Mouse (Mus musculus): Measurements from ENCODE around the gene Rmdn3. TPM values are rescaled to one million over a fixed set of nuclear protein-coding genes. Genes with fewer than 3 reads are reported as not detected.

The Rmdn3 gene
- polyA plus RNA-seq, 1 experiment from 2014 or later, result 75.7 TPM

DNA sequence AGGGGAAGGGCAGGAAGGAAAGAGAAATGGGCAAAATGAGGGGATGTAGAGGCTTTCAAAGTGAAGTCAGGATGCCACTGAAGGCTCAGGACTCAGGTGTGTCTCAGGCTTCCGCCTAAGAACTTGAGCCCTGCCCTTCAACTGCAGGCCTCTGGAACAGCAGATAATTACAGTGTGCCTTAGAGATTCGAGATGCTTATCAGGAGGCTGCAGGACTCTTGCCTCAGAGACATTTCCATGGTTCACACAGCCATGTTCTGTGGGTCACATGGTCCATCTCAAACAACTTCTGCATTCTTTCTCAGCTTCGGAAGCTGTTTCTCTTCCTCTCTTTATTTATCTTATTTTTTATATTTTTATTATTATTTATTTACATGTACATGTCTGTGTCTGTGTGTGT lies 6.3 kb upstream of the Rmdn3 start:
- no peak overlapping the region for H3K27ac ChIP-seq (ENCODE audit: low read depth, low read length)
- no peak overlapping the region for H3K4me3 ChIP-seq (ENCODE audit: low read depth, low read length)
- H3K36me3 ChIP-seq (ENCODE audit: control insufficient read depth, insufficient read depth, low read length), result no peaks in the 10 kb centered on the region
- ATAC-seq (replicated peaks; ENCODE audit: low FRiP score) (peak; percentile 42), DNase-seq (ENCODE audit: low spot score) (no peak)
- WGBS, result 43% methylated on average over 3 of the region's 3 CpGs
- no peak overlapping the region for H3K4me2 ChIP-seq
- H3K9ac ChIP-seq (ENCODE audit: low read depth, low read length), result no peak overlapping the region
- H3K27me3 ChIP-seq (replicated peaks; ENCODE audit: control insufficient read depth, insufficient read depth, low read length), result peaks cover 24% of the 10 kb centered on the region
- H3K4me1 ChIP-seq (replicated peaks; ENCODE audit: control insufficient read depth, insufficient read depth, low read length), result peaks cover 13% of the 10 kb centered on the region
- H3K9me3 ChIP-seq (ENCODE audit: control insufficient read depth, low read length), result peaks cover 3% of the 10 kb centered on the region; the same call in 1 of the 2 replicates

DNA sequence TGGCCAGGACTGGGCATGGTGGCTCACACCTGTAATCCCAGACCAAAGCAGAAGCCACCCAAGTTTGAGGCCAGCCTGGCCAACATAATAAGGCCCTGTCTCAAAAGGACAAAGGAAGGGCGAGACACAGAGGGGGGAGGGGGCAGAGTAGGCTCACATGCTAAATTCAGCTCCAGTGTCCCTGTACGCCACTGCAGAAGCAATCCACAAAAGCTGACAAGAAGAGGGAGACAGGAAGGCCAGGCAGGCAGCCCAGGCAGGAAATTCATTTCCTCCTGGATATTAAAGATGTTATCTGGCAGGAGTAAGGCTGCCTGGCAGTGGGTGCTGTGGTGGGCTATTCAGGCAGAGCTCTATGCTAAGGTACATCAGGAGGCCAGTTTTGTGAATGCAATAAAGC lies 4.4 kb upstream of the Rmdn3 start:
- Histone ChIP-seq H3K9ac (ENCODE audit: low read depth, low read length) (no peak overlapping the region), H3K36me3 (ENCODE audit: control insufficient read depth, insufficient read depth, low read length) (no peaks in the 10 kb centered on the region), H3K4me3 (ENCODE audit: low read depth, low read length) (no peak overlapping the region), H3K4me2 (no peak overlapping the region), H3K27ac (ENCODE audit: low read depth, low read length) (no peak overlapping the region), H3K27me3 (replicated peaks; ENCODE audit: control insufficient read depth, insufficient read depth, low read length) (peaks cover 11% of the 10 kb centered on the region), H3K4me1 (replicated peaks; ENCODE audit: control insufficient read depth, insufficient read depth, low read length) (peaks cover 10% of the 10 kb centered on the region), H3K9me3 (ENCODE audit: control insufficient read depth, low read length) (peaks cover 3% of the 10 kb centered on the region; the same call in 1 of the 2 replicates)
- ATAC-seq (replicated peaks; ENCODE audit: low FRiP score) (no peak), DNase-seq (ENCODE audit: low spot score) (no peak)
- WGBS, result 49% methylated on average over 2 of the region's 2 CpGs

DNA sequence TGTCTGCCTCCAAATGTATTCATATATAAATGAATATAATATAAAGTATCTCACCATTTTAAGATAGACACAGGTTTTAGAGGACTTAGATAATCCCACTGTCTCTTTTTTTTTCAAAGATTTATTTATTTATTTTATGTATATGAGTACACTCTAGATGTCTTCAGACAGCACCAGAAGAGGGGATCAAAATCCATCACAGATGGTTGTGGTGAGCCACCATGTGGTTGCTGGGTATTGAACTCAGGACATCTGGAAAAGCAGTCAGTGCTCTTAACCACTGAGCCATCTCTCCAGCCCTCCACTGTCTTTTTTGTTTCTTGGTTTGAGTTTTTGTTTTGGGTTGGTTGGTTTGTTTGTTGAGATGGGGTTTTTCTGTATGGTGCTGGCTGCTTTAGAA lies 1.0 kb upstream of the Rmdn3 start:
- Histone ChIP-seq H3K36me3 (ENCODE audit: control insufficient read depth, insufficient read depth, low read length) (peaks cover 13% of the 10 kb centered on the region), H3K27ac (ENCODE audit: low read depth, low read length) (no peak overlapping the region), H3K4me2 (peak overlapping the region; percentile 73; the same call in 1 of the 2 replicates), H3K27me3 (replicated peaks; ENCODE audit: control insufficient read depth, insufficient read depth, low read length) (no peaks in the 10 kb centered on the region), H3K9me3 (ENCODE audit: control insufficient read depth, low read length) (no peaks in the 10 kb centered on the region), H3K9ac (ENCODE audit: low read depth, low read length) (no peak overlapping the region), H3K4me1 (replicated peaks; ENCODE audit: control insufficient read depth, insufficient read depth, low read length) (peaks cover 23% of the 10 kb centered on the region), H3K4me3 (ENCODE audit: low read depth, low read length) (no peak overlapping the region)
- ATAC-seq (replicated peaks; ENCODE audit: low FRiP score), result no peak
- no peak for DNase-seq (ENCODE audit: low spot score)

DNA sequence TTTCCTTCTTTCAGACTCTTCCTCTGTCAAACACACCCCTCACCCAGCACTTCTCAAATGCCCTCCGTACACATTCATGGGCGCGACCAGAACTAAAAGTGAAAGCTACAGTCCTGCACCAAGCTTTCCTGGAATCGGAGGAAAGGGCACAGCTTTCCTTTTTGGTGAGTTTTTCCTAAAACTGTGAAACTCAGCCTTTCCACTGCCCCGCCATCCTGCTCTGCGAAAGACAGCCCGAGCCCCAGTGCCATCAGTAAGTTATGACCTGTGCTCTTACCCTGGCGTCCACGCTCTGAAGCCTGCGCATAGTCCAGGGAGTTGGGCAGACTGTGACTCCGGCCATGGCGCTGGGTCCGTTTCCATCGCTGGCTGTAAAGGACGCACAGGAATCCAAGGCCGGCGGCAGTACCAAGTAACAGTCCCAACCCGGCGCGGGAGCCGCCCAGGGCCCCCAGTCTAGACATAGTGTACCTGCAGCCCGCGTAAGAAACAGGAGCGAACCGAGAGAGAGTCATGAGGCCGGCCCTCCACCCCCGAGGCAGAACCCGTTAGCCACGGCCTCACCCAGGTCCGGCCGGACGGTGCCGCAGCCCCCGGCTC lies 653 bp downstream of the Rmdn3 start:
- Histone ChIP-seq H3K27me3 (replicated peaks; ENCODE audit: control insufficient read depth, insufficient read depth, low read length) (no peaks in the 10 kb centered on the region), H3K4me2 (peak overlapping the region; percentile 73), H3K4me1 (replicated peaks; ENCODE audit: control insufficient read depth, insufficient read depth, low read length) (peaks cover 23% of the 10 kb centered on the region), H3K36me3 (ENCODE audit: control insufficient read depth, insufficient read depth, low read length) (peaks cover 18% of the 10 kb centered on the region), H3K4me3 (ENCODE audit: low read depth, low read length) (peak overlapping the region; percentile 94), H3K9ac (ENCODE audit: low read depth, low read length) (peak overlapping the region; percentile 91), H3K27ac (ENCODE audit: low read depth, low read length) (peak overlapping the region; percentile 94), H3K9me3 (ENCODE audit: control insufficient read depth, low read length) (no peaks in the 10 kb centered on the region)
- WGBS, result 3% methylated on average over 34 of the region's 34 CpGs
- DNase-seq (ENCODE audit: low spot score) (no peak), ATAC-seq (replicated peaks; ENCODE audit: low FRiP score) (peak; percentile 34)

DNA sequence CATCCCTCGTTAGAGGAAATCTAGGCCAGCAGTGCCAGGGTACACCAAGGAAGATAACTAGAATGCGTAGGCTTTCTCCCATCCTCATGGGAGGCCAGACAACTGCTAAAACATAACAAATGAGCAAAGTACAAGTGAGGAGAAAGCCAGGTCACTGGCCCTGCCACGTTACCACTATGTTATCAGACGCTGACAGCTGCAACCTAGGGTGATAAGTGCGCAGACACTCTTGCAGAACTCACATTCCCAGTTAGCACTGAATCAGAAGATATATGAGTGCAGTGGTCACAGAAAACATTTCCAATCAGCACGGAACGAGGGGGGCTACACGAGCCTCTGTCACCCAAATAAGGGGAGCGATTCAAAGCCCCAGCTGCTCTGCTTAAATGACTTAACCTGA lies 1.4 kb downstream of the Rmdn3 start:
- Histone ChIP-seq H3K9me3 (ENCODE audit: control insufficient read depth, low read length) (no peaks in the 10 kb centered on the region), H3K4me2 (peak overlapping the region; percentile 73), H3K4me1 (replicated peaks; ENCODE audit: control insufficient read depth, insufficient read depth, low read length) (peaks cover 23% of the 10 kb centered on the region), H3K4me3 (ENCODE audit: low read depth, low read length) (peak overlapping the region; percentile 94), H3K27ac (ENCODE audit: low read depth, low read length) (peak overlapping the region; percentile 94), H3K27me3 (replicated peaks; ENCODE audit: control insufficient read depth, insufficient read depth, low read length) (no peaks in the 10 kb centered on the region), H3K36me3 (ENCODE audit: control insufficient read depth, insufficient read depth, low read length) (peaks cover 25% of the 10 kb centered on the region), H3K9ac (ENCODE audit: low read depth, low read length) (peak overlapping the region; percentile 91)
- WGBS, result 22% methylated on average over 9 of the region's 9 CpGs
- DNase-seq (ENCODE audit: low spot score) (peak; percentile 67), ATAC-seq (replicated peaks; ENCODE audit: low FRiP score) (peak; percentile 91)

DNA sequence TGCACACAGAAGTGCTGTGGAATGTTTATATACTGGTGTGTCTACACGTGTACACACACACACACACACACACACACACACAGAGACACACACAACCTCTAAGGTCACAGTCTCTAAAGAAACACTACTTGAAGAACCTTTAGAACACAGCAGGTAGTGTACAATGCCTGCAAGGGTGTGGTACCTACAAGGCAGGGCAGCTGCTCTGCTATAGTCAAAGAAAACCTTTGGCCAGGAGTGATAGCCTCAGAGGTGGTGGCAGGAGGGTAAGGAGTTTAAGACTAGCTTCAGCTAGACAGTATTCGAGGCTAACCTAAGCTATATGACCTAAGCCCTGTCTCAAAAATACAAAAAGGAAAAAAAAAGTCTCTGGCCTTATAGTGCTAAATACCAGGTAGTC lies 2.2 kb downstream of the Rmdn3 start:
- peak overlapping the region; percentile 13 for H3K9ac ChIP-seq (ENCODE audit: low read depth, low read length)
- H3K27me3 ChIP-seq (replicated peaks; ENCODE audit: control insufficient read depth, insufficient read depth, low read length), result no peaks in the 10 kb centered on the region
- WGBS, result 71% methylated on average over 2 of the region's 2 CpGs
- ATAC-seq (replicated peaks; ENCODE audit: low FRiP score) (peak; percentile 48), DNase-seq (ENCODE audit: low spot score) (no peak)
- peaks cover 23% of the 10 kb centered on the region for H3K4me1 ChIP-seq (replicated peaks; ENCODE audit: control insufficient read depth, insufficient read depth, low read length)
- H3K27ac ChIP-seq (ENCODE audit: low read depth, low read length), result peak overlapping the region; percentile 94
- no peaks in the 10 kb centered on the region for H3K9me3 ChIP-seq (ENCODE audit: control insufficient read depth, low read length)
- H3K4me3 ChIP-seq (ENCODE audit: low read depth, low read length), result peak overlapping the region; percentile 94
- H3K4me2 ChIP-seq, result peak overlapping the region; percentile 73
- H3K36me3 ChIP-seq (ENCODE audit: control insufficient read depth, insufficient read depth, low read length), result peaks cover 29% of the 10 kb centered on the region

DNA sequence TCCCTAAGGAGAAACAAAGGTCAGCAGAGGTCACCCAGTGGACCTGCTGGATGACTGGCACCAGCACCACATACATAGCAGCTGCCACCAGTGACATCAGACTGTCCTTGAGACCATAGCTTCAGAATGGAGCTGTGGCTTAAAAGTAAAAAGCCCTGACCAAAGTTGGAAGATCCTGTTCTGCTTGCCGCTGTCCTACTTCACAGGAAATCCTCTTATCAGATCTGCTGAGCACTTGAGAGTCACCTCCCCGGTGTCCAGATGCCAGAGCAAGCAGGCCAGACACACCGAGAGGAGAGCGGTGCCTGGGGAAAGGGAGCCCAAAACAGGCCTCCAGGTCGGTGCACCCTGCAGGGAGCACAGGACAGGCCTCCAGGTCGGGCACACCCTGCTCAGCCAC lies 4.6 kb downstream of the Rmdn3 start:
- H3K4me3 ChIP-seq (ENCODE audit: low read depth, low read length), result no peak overlapping the region
- no peak for ATAC-seq (replicated peaks; ENCODE audit: low FRiP score)
- H3K4me1 ChIP-seq (replicated peaks; ENCODE audit: control insufficient read depth, insufficient read depth, low read length), result peaks cover 20% of the 10 kb centered on the region
- no peaks in the 10 kb centered on the region for H3K9me3 ChIP-seq (ENCODE audit: control insufficient read depth, low read length)
- no peak overlapping the region for H3K9ac ChIP-seq (ENCODE audit: low read depth, low read length)
- no peaks in the 10 kb centered on the region for H3K27me3 ChIP-seq (replicated peaks; ENCODE audit: control insufficient read depth, insufficient read depth, low read length)
- WGBS, result 62% methylated on average over 6 of the region's 6 CpGs
- DNase-seq (ENCODE audit: low spot score), result no peak
- H3K36me3 ChIP-seq (ENCODE audit: control insufficient read depth, insufficient read depth, low read length), result peaks cover 48% of the 10 kb centered on the region
- H3K27ac ChIP-seq (ENCODE audit: low read depth, low read length), result no peak overlapping the region
- H3K4me2 ChIP-seq, result no peak overlapping the region

DNA sequence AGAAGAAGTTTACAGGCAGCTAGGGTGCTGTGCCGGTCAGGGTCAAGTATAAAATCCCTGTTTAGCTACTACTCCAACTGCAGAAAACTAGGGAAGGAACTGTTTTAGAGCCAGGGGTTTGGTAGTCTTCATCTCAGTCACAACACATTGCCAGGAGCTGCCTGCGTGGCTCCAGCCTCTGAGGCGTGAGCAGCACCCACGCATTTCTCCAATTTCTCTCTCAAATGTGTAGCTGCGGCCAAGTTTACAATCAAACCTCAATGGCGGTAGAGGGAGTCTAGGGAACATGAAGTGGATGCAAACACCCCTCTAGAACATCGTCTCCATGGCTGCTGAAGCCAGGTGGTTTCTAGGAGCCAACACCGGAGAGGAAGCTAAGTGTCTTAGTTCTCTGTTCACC lies 9.1 kb downstream of the Rmdn3 start:
- no peak overlapping the region for H3K27ac ChIP-seq (ENCODE audit: low read depth, low read length)
- WGBS, result 93% methylated on average over 8 of the region's 8 CpGs
- peaks cover 65% of the 10 kb centered on the region for H3K36me3 ChIP-seq (ENCODE audit: control insufficient read depth, insufficient read depth, low read length)

DNA sequence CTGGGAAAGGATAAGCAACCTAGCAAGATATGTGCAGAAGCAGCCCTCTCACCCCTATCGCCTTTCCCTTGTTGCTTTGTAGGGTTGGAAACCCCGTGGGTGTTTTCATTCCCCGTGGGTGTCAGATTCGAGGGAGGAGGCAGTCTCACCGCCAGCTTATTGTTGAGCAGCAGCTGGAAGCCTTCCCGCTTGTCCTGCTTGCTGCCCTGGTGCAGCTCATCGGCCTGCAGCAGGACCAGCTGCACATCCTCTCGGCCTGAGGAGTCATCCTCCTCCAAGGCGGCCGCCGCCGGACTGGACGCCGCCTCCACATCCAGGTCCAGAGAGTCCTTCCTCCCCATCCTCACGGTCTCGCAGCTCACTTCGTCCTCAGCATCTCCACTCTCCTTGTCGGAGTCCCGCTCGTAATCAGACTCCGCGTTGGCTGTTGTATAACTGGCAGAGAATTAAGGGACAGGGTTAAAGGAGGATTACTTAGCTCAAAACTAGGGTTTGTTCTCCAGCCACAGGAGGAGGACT lies 9.6 kb downstream of the Rmdn3 start:
- Histone ChIP-seq H3K9me3 (ENCODE audit: control insufficient read depth, low read length) (0 out of 2 replicates have a peak, but pooled peaks cover 3% of the 10 kb centered on the region), H3K27ac (ENCODE audit: low read depth, low read length) (no peak overlapping the region), H3K27me3 (replicated peaks; ENCODE audit: control insufficient read depth, insufficient read depth, low read length) (no peaks in the 10 kb centered on the region), H3K36me3 (ENCODE audit: control insufficient read depth, insufficient read depth, low read length) (peaks cover 70% of the 10 kb centered on the region), H3K4me2 (no peak overlapping the region), H3K4me3 (ENCODE audit: low read depth, low read length) (no peak overlapping the region), H3K9ac (ENCODE audit: low read depth, low read length) (no peak overlapping the region), H3K4me1 (replicated peaks; ENCODE audit: control insufficient read depth, insufficient read depth, low read length) (0 out of 2 replicates have a peak, but pooled peaks cover 2% of the 10 kb centered on the region)
- no peak for DNase-seq (ENCODE audit: low spot score)
- WGBS, result 91% methylated on average over 22 of the region's 22 CpGs
- ATAC-seq (replicated peaks; ENCODE audit: low FRiP score), result no peak

More for the DNA sequence above, 9.1 kb downstream of the Rmdn3 start:
- H3K4me2 ChIP-seq, result no peak overlapping the region
- 0 out of 2 replicates have a peak, but pooled peaks cover 2% of the 10 kb centered on the region for H3K4me1 ChIP-seq (replicated peaks; ENCODE audit: control insufficient read depth, insufficient read depth, low read length)
- H3K9ac ChIP-seq (ENCODE audit: low read depth, low read length), result no peak overlapping the region
- no peak for ATAC-seq (replicated peaks; ENCODE audit: low FRiP score)
- no peak for DNase-seq (ENCODE audit: low spot score)
- no peak overlapping the region for H3K4me3 ChIP-seq (ENCODE audit: low read depth, low read length)
- H3K27me3 ChIP-seq (replicated peaks; ENCODE audit: control insufficient read depth, insufficient read depth, low read length), result no peaks in the 10 kb centered on the region
- H3K9me3 ChIP-seq (ENCODE audit: control insufficient read depth, low read length), result 0 out of 2 replicates have a peak, but pooled peaks cover 3% of the 10 kb centered on the region

All from liver, embryonic 11.5 days (tissue).